In genomic region chr14:119137906-119138785, GRCm38 (mm10) we compare ENCODE assay signal across 8 mouse cellular contexts. TPM values are rescaled to one million over a fixed set of nuclear protein-coding genes. Genes with fewer than 3 reads are reported as not detected.
DNase-seq lines count a peak whose midpoint lies in the region; ATAC-seq and TF ChIP-seq lines count a peak whose summit lies in the region.

TSS of gene Hs6st3 (plus strand) at chr14:119138341.

- peak within 1 kb of the TSS; percentile 99 for H3K4me2 ChIP-seq in hindbrain, embryonic 13.5 days
- H3K4me2 ChIP-seq in limb, embryonic 13.5 days (replicated peaks) = peak within 1 kb of the TSS; percentile 96

- peak within 1 kb of the TSS; percentile 51; the same call in 1 of the 2 replicates for H3K4me3 ChIP-seq in liver, adult 2 months (ENCODE audit: insufficient read depth, low read depth, low read length)
- H3K4me3 ChIP-seq in hindbrain, embryonic 13.5 days = peak within 1 kb of the TSS; percentile 76
- H3K4me3 ChIP-seq in limb, embryonic 13.5 days = peak within 1 kb of the TSS; percentile 72
- H3K4me3 ChIP-seq in olfactory bulb, adult 2 months (ENCODE audit: insufficient read depth, low read depth, low read length) = peak within 1 kb of the TSS; percentile 82

- H3K27ac ChIP-seq in liver, adult 2 months (replicated peaks; ENCODE audit: insufficient read depth, low read depth, low read length) = no peak within 1 kb of the TSS
- H3K27ac ChIP-seq in hindbrain, embryonic 13.5 days = peak within 1 kb of the TSS; percentile 60
- H3K27ac ChIP-seq in limb, embryonic 13.5 days = no peak within 1 kb of the TSS
- H3K27ac ChIP-seq in olfactory bulb, adult 2 months (ENCODE audit: insufficient read depth, low read depth, low read length) = no peak within 1 kb of the TSS

- TF ChIP-seq POLR2A in liver, adult 2 months (IDR thresholded peaks at IDR 0.05; ENCODE audit: extremely low read depth, insufficient read depth, low read length) = no peak
- no peak for TF ChIP-seq POLR2A in olfactory bulb, adult 2 months (IDR thresholded peaks at IDR 0.05; ENCODE audit: insufficient read depth, low read depth, low read length)

- WGBS in liver, adult 2 months = 1% methylated on average over 100 of the region's 100 CpGs
- under 1% methylated on average over 89 of the region's 100 CpGs for WGBS in hindbrain, embryonic 13.5 days
- under 1% methylated on average over 93 of the region's 100 CpGs for WGBS in limb, embryonic 13.5 days
- 1% methylated on average over 100 of the region's 100 CpGs for WGBS in olfactory bulb, adult 2 months

- ATAC-seq in hindbrain, embryonic 13.5 days (ENCODE audit: low FRiP score) = peak; percentile 68
- peak; percentile 30 for ATAC-seq in limb, embryonic 13.5 days (ENCODE audit: low FRiP score, low read depth)

- peaks cover 16% of the 10 kb centered on the region for H3K27me3 ChIP-seq in liver, adult 2 months (ENCODE audit: control insufficient read depth, insufficient read depth, low read length)
- H3K27me3 ChIP-seq in hindbrain, embryonic 13.5 days = peaks cover 73% of the 10 kb centered on the region
- H3K27me3 ChIP-seq in limb, embryonic 13.5 days = peaks cover 76% of the 10 kb centered on the region

- no peaks in the 10 kb centered on the region for H3K36me3 ChIP-seq in liver, adult 2 months (ENCODE audit: control insufficient read depth, insufficient read depth, low read length)
- H3K36me3 ChIP-seq in hindbrain, embryonic 13.5 days = no peaks in the 10 kb centered on the region
- no peaks in the 10 kb centered on the region for H3K36me3 ChIP-seq in limb, embryonic 13.5 days

- H3K79me2 ChIP-seq in liver, adult 2 months (ENCODE audit: control insufficient read depth, insufficient read depth, low read length) = no peaks in the 10 kb centered on the region

- no peak for DNase-seq in liver, adult 2 months (ENCODE audit: extremely low read depth, low read depth, low spot score)
- no peak for DNase-seq in liver
- DNase-seq in adrenal gland, postnatal 36 days = peak; percentile 42 to 48
- DNase-seq in embryo, embryonic 9.5 days (ENCODE audit: extremely low spot score) = peak; percentile 38
- DNase-seq in urinary bladder, postnatal 4 days (ENCODE audit: low spot score in 2 of 2) = no peak

- no peaks in the 10 kb centered on the region; the same call in 1 of the 2 replicates for H3K4me1 ChIP-seq in liver, adult 2 months (ENCODE audit: control insufficient read depth, insufficient read depth, low read length)
- H3K4me1 ChIP-seq in hindbrain, embryonic 13.5 days (replicated peaks) = peaks cover 17% of the 10 kb centered on the region
- peaks cover 13% of the 10 kb centered on the region; the same call in 1 of the 2 replicates for H3K4me1 ChIP-seq in limb, embryonic 13.5 days
- H3K4me1 ChIP-seq in olfactory bulb, adult 2 months (ENCODE audit: control insufficient read depth, insufficient read depth, low read length) = peaks cover 13% of the 10 kb centered on the region; the same call in 1 of the 2 replicates

- no peaks in the 10 kb centered on the region for H3K9me3 ChIP-seq in hindbrain, embryonic 13.5 days
- H3K9me3 ChIP-seq in limb, embryonic 13.5 days = no peaks in the 10 kb centered on the region

- peak within 1 kb of the TSS; percentile 6; the same call in 1 of the 2 replicates for H3K9ac ChIP-seq in liver, adult 2 months (ENCODE audit: low read depth, low read length)
- H3K9ac ChIP-seq in hindbrain, embryonic 13.5 days = peak within 1 kb of the TSS; percentile 80
- H3K9ac ChIP-seq in limb, embryonic 13.5 days = peak within 1 kb of the TSS; percentile 72

- TF ChIP-seq CTCF in liver, adult 2 months (IDR thresholded peaks at IDR 0.05; ENCODE audit: low read depth, low read length) = no peak
- no peak for TF ChIP-seq CTCF in olfactory bulb, adult 2 months (IDR thresholded peaks at IDR 0.05; ENCODE audit: insufficient read depth, low read depth, low read length)

RNA-seq across cellular contexts. Expression of gene Hs6st3, which starts in this region (rescaled TPM):
- 0.09 and 0.13 TPM in 2 replicates for total RNA-seq in liver, adult 2 months (2014; rRNA removed)
- 0.05 and 0.06 TPM in 2 replicates for polyA plus RNA-seq in liver, adult 2 months (2012; rRNA removed)
- total RNA-seq in adrenal gland, postnatal 36 days (2021) = under 1 TPM; 0.43 to 0.83 TPM
- polyA plus RNA-seq in hindbrain, embryonic 13.5 days (2015; fragmentation: Nextera tagmentation; extraction: Ambion mirVana) = 1.2 and 1.9 TPM in 2 replicates
- 0.24 and 0.40 TPM in 2 replicates for polyA plus RNA-seq in limb, embryonic 13.5 days (2015; fragmentation: Nextera tagmentation; extraction: Ambion mirVana)
- polyA plus RNA-seq in olfactory bulb, adult 2 months (2012; ENCODE audit: insufficient read depth, insufficient read length, low replicate concordance, missing spikeins) = not detected in 2 replicates

Comparison
In these comparisons a context has a peak if more than half of its experiments do, and no peak if none do; other contexts are left out.
1. Peak in DNase-seq in adrenal gland, postnatal 36 days; RNA of the gene not detected or under 1 TPM.
2. Peak in ATAC-seq, H3K4me3 ChIP-seq, H3K9ac ChIP-seq and H3K4me2 ChIP-seq in limb, embryonic 13.5 days; RNA of the gene not detected or under 1 TPM.
3. H3K9ac ChIP-seq: peak in every context shown above with its lines; median percentile 80 in hindbrain, embryonic 13.5 days; 72 in limb, embryonic 13.5 days; 6 in liver, adult 2 months.